Mouse (Mus musculus) neural tube, embryonic 14.5 days (tissue): ENCODE results near the gene Hnrnpa3. TPM values are rescaled to one million over a fixed set of nuclear protein-coding genes. Genes with fewer than 3 reads are reported as not detected.

Experiments
- ATAC-seq: fragments of 200-750 bp; cut with Nextera tagmentation; 2 replicates; pipeline ENCODE4 v1.8.0; 2017; ENCODE audit warnings: low read depth, mild to moderate bottlenecking, moderate TSS enrichment, moderate library complexity
- H3K27ac ChIP-seq: fragments of 300-500 bp; sonication (generic); 2 replicates; pipeline ENCODE4 v1.5.1; 2014; ENCODE audit warnings: low read depth, mild to moderate bottlenecking, control low read depth, low read length, moderate library complexity, mixed read lengths
- H3K27me3 ChIP-seq: fragments of 300-500 bp; sonication (generic); 2 replicates; pipeline ENCODE4 v1.6.1; 2014; ENCODE audit warnings: low read length; ENCODE audit not compliant: control insufficient read depth, insufficient read depth
- H3K36me3 ChIP-seq: fragments of 300-500 bp; sonication (generic); 2 replicates; pipeline ENCODE4 v1.6.1; 2014; ENCODE audit warnings: low read length, mixed read lengths; ENCODE audit not compliant: control insufficient read depth, insufficient read depth
- H3K4me1 ChIP-seq: fragments of 300-500 bp; sonication (generic); 2 replicates; pipeline ENCODE4 v1.6.1; 2014; ENCODE audit warnings: low read length; ENCODE audit not compliant: control insufficient read depth, insufficient read depth
- H3K4me2 ChIP-seq: fragments of 300-500 bp; sonication (generic); 2 replicates; pipeline ENCODE4 v1.6.1; 2014; ENCODE audit warnings: mild to moderate bottlenecking, low read depth, low read length, control low read depth
- H3K4me3 ChIP-seq: fragments of 300-500 bp; sonication (generic); 2 replicates; pipeline ENCODE4 v1.5.1; 2014; ENCODE audit warnings: low read depth, low read length, control low read depth, mixed read lengths
- H3K9ac ChIP-seq: fragments of 300-500 bp; sonication (generic); replicated peaks from 2 replicates; pipeline ENCODE4 v1.6.1; 2014; ENCODE audit warnings: low read depth, mild to moderate bottlenecking, control low read depth, low read length, mixed read lengths
- H3K9me3 ChIP-seq: fragments of 300-500 bp; sonication (generic); 2 replicates; pipeline ENCODE4 v1.6.1; 2016; ENCODE audit warnings: low read length; ENCODE audit not compliant: control insufficient read depth
- WGBS: fragments of 180-500 bp; shearing (Covaris S2); extraction: QIAGEN DNeasy Blood & Tissue Kit; methylation state at CpG from one replicate; pipeline ENCODE4 v1.1.7; 2014; 5-methylcytosine and 5-hydroxymethylcytosine counted together
- polyA plus RNA-seq: library from polyadenylated mRNA; unstranded; fragments of >200 nt; fragmentation: Nextera tagmentation; extraction: Ambion mirVana; gene quantifications from 2 replicates; pipeline ENCODE4 v1.2.1, GENCODE M21; 2014

Gene Hnrnpa3
- polyA plus RNA-seq, 1 experiment from 2014 or later = 130 TPM

- H3K9ac ChIP-seq = no peak overlapping the region
Measured at GRCm38 (mm10) chr2:75702588-75702976, 43.5 kb downstream of the Hnrnpa3 start.

GRCm38 (mm10) chr2:75703375-75704181, 44.5 kb downstream of the Hnrnpa3 start:
- ATAC-seq = peak; percentile 89
- Histone ChIP-seq H3K4me1 (0 out of 2 replicates have a peak, but pooled peaks cover 4% of the 10 kb centered on the region), H3K9ac (peak overlapping the region; percentile 57), H3K4me3 (peak overlapping the region; percentile 41), H3K27me3 (no peaks in the 10 kb centered on the region), H3K9me3 (no peaks in the 10 kb centered on the region), H3K27ac (peak overlapping the region; percentile 69), H3K36me3 (no peaks in the 10 kb centered on the region), H3K4me2 (peak overlapping the region; percentile 81)
- under 1% methylated on average over 58 of the region's 62 CpGs for WGBS

More at GRCm38 (mm10) chr2:75702588-75702976, 43.5 kb downstream of the Hnrnpa3 start:
- Histone ChIP-seq H3K4me1 (0 out of 2 replicates have a peak, but pooled peaks cover 4% of the 10 kb centered on the region), H3K27ac (no peak overlapping the region), H3K4me2 (peak overlapping the region; percentile 81), H3K9me3 (no peaks in the 10 kb centered on the region), H3K36me3 (no peaks in the 10 kb centered on the region), H3K4me3 (peak overlapping the region; percentile 41), H3K27me3 (no peaks in the 10 kb centered on the region)
- no peak for ATAC-seq
- 36% methylated on average over 5 of the region's 5 CpGs for WGBS

- H3K9me3 ChIP-seq = no peaks in the 10 kb centered on the region
- peak; percentile 84 for ATAC-seq
- WGBS = under 1% methylated on average over 52 of the region's 58 CpGs
- H3K27ac ChIP-seq = peak within 1 kb of the TSS; percentile 69
- no peaks in the 10 kb centered on the region for H3K27me3 ChIP-seq
- peak within 1 kb of the TSS; percentile 41 for H3K4me3 ChIP-seq
- H3K9ac ChIP-seq = peak within 1 kb of the TSS; percentile 57
- no peaks in the 10 kb centered on the region for H3K36me3 ChIP-seq
- H3K4me1 ChIP-seq = 0 out of 2 replicates have a peak, but pooled peaks cover 4% of the 10 kb centered on the region
- H3K4me2 ChIP-seq = peak within 1 kb of the TSS; percentile 81
Measured at GRCm38 (mm10) chr2:75704234-75705161, 45.4 kb downstream of the Hnrnpa3 start, which contains the start of gene Nfe2l2. Gene Nfe2l2, minus strand, starts transcription at chr2:75704641.

GRCm38 (mm10) chr2:75705162-75705752, 46.2 kb downstream of the Hnrnpa3 start:
- no peak overlapping the region for H3K27ac ChIP-seq
- no peaks in the 10 kb centered on the region for H3K27me3 ChIP-seq
- H3K36me3 ChIP-seq = no peaks in the 10 kb centered on the region
- WGBS = 30% methylated on average over 19 of the region's 19 CpGs
- H3K4me3 ChIP-seq = peak overlapping the region; percentile 41
- no peak overlapping the region; the same call in 1 of the 2 replicates for H3K9ac ChIP-seq
- no peak for ATAC-seq
- no peaks in the 10 kb centered on the region for H3K9me3 ChIP-seq
- 0 out of 2 replicates have a peak, but pooled peaks cover 4% of the 10 kb centered on the region for H3K4me1 ChIP-seq
- H3K4me2 ChIP-seq = peak overlapping the region; percentile 81

- Histone ChIP-seq H3K4me2 (no peak overlapping the region), H3K27ac (no peak overlapping the region), H3K9ac (no peak overlapping the region), H3K9me3 (no peaks in the 10 kb centered on the region), H3K4me3 (no peak overlapping the region), H3K27me3 (no peaks in the 10 kb centered on the region), H3K4me1 (0 out of 2 replicates have a peak, but pooled peaks cover 4% of the 10 kb centered on the region), H3K36me3 (no peaks in the 10 kb centered on the region)
- ATAC-seq = no peak
- WGBS = 72% methylated on average over 5 of the region's 5 CpGs
Measured at GRCm38 (mm10) chr2:75706435-75706834, 47.4 kb downstream of the Hnrnpa3 start.

GRCm38 (mm10) chr2:75707420-75707819, 48.4 kb downstream of the Hnrnpa3 start:
- no peaks in the 10 kb centered on the region for H3K27me3 ChIP-seq
- 17% methylated on average over 1 of the region's 1 CpGs for WGBS
- H3K4me2 ChIP-seq = no peak overlapping the region
- no peak for ATAC-seq
- no peaks in the 10 kb centered on the region for H3K36me3 ChIP-seq
- H3K4me3 ChIP-seq = no peak overlapping the region
- H3K9ac ChIP-seq = no peak overlapping the region
- no peak overlapping the region for H3K27ac ChIP-seq
- H3K4me1 ChIP-seq = 0 out of 2 replicates have a peak, but pooled peaks cover 4% of the 10 kb centered on the region
- H3K9me3 ChIP-seq = no peaks in the 10 kb centered on the region

GRCm38 (mm10) chr2:75713083-75713482, 54.0 kb downstream of the Hnrnpa3 start:
- Histone ChIP-seq H3K9ac (no peak overlapping the region), H3K9me3 (no peaks in the 10 kb centered on the region), H3K4me2 (no peak overlapping the region), H3K27me3 (no peaks in the 10 kb centered on the region), H3K4me3 (no peak overlapping the region), H3K4me1 (no peaks in the 10 kb centered on the region), H3K36me3 (no peaks in the 10 kb centered on the region), H3K27ac (no peak overlapping the region)
- ATAC-seq = no peak
- WGBS = 91% methylated on average over 3 of the region's 3 CpGs

GRCm38 (mm10) chr2:75714766-75715165, 55.7 kb downstream of the Hnrnpa3 start:
- H3K9me3 ChIP-seq = no peaks in the 10 kb centered on the region
- H3K27me3 ChIP-seq = no peaks in the 10 kb centered on the region
- no peak overlapping the region for H3K27ac ChIP-seq
- H3K4me1 ChIP-seq = no peaks in the 10 kb centered on the region
- WGBS = 79% methylated on average over 4 of the region's 4 CpGs
- ATAC-seq = no peak
- no peak overlapping the region for H3K9ac ChIP-seq
- H3K4me3 ChIP-seq = no peak overlapping the region
- H3K4me2 ChIP-seq = no peak overlapping the region
- no peaks in the 10 kb centered on the region for H3K36me3 ChIP-seq
